Mouse (Mus musculus): Measurements from ENCODE around the gene Hvcn1. TPM values are rescaled to one million over a fixed set of nuclear protein-coding genes. Genes with fewer than 3 reads are reported as not detected.

The Hvcn1 gene
- polyA plus RNA-seq, 1 experiment from 2014 or later: 14.6 TPM

- Histone ChIP-seq H3K27ac (ENCODE audit: low read length) (no peak overlapping the region), H3K4me2 (replicated peaks; ENCODE audit: low read depth, low read length) (no peak overlapping the region), H3K9me3 (ENCODE audit: low read length) (no peaks in the 10 kb centered on the region), H3K36me3 (ENCODE audit: insufficient read depth, low read length) (0 out of 2 replicates have a peak, but pooled peaks cover 2% of the 10 kb centered on the region), H3K4me1 (ENCODE audit: insufficient read depth, low read length) (peaks cover 31% of the 10 kb centered on the region), H3K4me3 (ENCODE audit: low read length) (no peak overlapping the region), H3K9ac (replicated peaks; ENCODE audit: low read length) (no peak overlapping the region; the same call in 1 of the 2 replicates), H3K27me3 (ENCODE audit: insufficient read depth, low read length) (no peaks in the 10 kb centered on the region)
- no peak for ATAC-seq (ENCODE audit: low FRiP score, low TSS enrichment)
- WGBS: 88% methylated on average over 12 of the region's 12 CpGs
Measured at GRCm38 (mm10) chr5:122218109-122218905, 11.7 kb downstream of the Hvcn1 start.

- no peak overlapping the region for H3K4me2 ChIP-seq (replicated peaks; ENCODE audit: low read depth, low read length)
- H3K36me3 ChIP-seq (ENCODE audit: insufficient read depth, low read length): 0 out of 2 replicates have a peak, but pooled peaks cover 2% of the 10 kb centered on the region
- peaks cover 31% of the 10 kb centered on the region for H3K4me1 ChIP-seq (ENCODE audit: insufficient read depth, low read length)
- no peak for ATAC-seq (ENCODE audit: low FRiP score, low TSS enrichment)
- H3K9ac ChIP-seq (replicated peaks; ENCODE audit: low read length): no peak overlapping the region; the same call in 1 of the 2 replicates
- 70% methylated on average over 7 of the region's 7 CpGs for WGBS
- H3K27ac ChIP-seq (ENCODE audit: low read length): no peak overlapping the region
- H3K27me3 ChIP-seq (ENCODE audit: insufficient read depth, low read length): no peaks in the 10 kb centered on the region
- H3K9me3 ChIP-seq (ENCODE audit: low read length): no peaks in the 10 kb centered on the region
- no peak overlapping the region for H3K4me3 ChIP-seq (ENCODE audit: low read length)
Measured at GRCm38 (mm10) chr5:122218928-122219327, 12.3 kb downstream of the Hvcn1 start.

GRCm38 (mm10) chr5:122219655-122220629 is 13.3 kb downstream of the Hvcn1 start:
- Histone ChIP-seq H3K27me3 (ENCODE audit: insufficient read depth, low read length) (no peaks in the 10 kb centered on the region), H3K36me3 (ENCODE audit: insufficient read depth, low read length) (0 out of 2 replicates have a peak, but pooled peaks cover 2% of the 10 kb centered on the region), H3K9ac (replicated peaks; ENCODE audit: low read length) (peak overlapping the region; percentile 15; the same call in 1 of the 2 replicates), H3K9me3 (ENCODE audit: low read length) (no peaks in the 10 kb centered on the region), H3K4me1 (ENCODE audit: insufficient read depth, low read length) (peaks cover 35% of the 10 kb centered on the region), H3K27ac (ENCODE audit: low read length) (peak overlapping the region; percentile 41), H3K4me2 (replicated peaks; ENCODE audit: low read depth, low read length) (no peak overlapping the region), H3K4me3 (ENCODE audit: low read length) (no peak overlapping the region)
- 34% methylated on average over 18 of the region's 18 CpGs for WGBS
- peak; percentile 83 for ATAC-seq (ENCODE audit: low FRiP score, low TSS enrichment)

GRCm38 (mm10) chr5:122221085-122221484 is 14.5 kb downstream of the Hvcn1 start:
- no peak overlapping the region for H3K9ac ChIP-seq (replicated peaks; ENCODE audit: low read length)
- H3K9me3 ChIP-seq (ENCODE audit: low read length): no peaks in the 10 kb centered on the region
- 0 out of 2 replicates have a peak, but pooled peaks cover 2% of the 10 kb centered on the region for H3K36me3 ChIP-seq (ENCODE audit: insufficient read depth, low read length)
- 92% methylated on average over 4 of the region's 4 CpGs for WGBS
- no peak overlapping the region for H3K4me3 ChIP-seq (ENCODE audit: low read length)
- no peak overlapping the region for H3K4me2 ChIP-seq (replicated peaks; ENCODE audit: low read depth, low read length)
- H3K27ac ChIP-seq (ENCODE audit: low read length): peak overlapping the region; percentile 41
- no peaks in the 10 kb centered on the region for H3K27me3 ChIP-seq (ENCODE audit: insufficient read depth, low read length)
- no peak for ATAC-seq (ENCODE audit: low FRiP score, low TSS enrichment)
- peaks cover 35% of the 10 kb centered on the region for H3K4me1 ChIP-seq (ENCODE audit: insufficient read depth, low read length)

- WGBS: 90% methylated on average over 2 of the region's 2 CpGs
- peaks cover 7% of the 10 kb centered on the region for H3K36me3 ChIP-seq (ENCODE audit: insufficient read depth, low read length)
- no peak for ATAC-seq (ENCODE audit: low FRiP score, low TSS enrichment)
- H3K4me3 ChIP-seq (ENCODE audit: low read length): no peak overlapping the region
- H3K9ac ChIP-seq (replicated peaks; ENCODE audit: low read length): no peak overlapping the region
- peaks cover 31% of the 10 kb centered on the region for H3K4me1 ChIP-seq (ENCODE audit: insufficient read depth, low read length)
- H3K27me3 ChIP-seq (ENCODE audit: insufficient read depth, low read length): no peaks in the 10 kb centered on the region
- peaks cover 7% of the 10 kb centered on the region; the same call in 1 of the 2 replicates for H3K9me3 ChIP-seq (ENCODE audit: low read length)
- no peak overlapping the region for H3K27ac ChIP-seq (ENCODE audit: low read length)
- H3K4me2 ChIP-seq (replicated peaks; ENCODE audit: low read depth, low read length): no peak overlapping the region
Measured at GRCm38 (mm10) chr5:122224291-122224690, 17.7 kb downstream of the Hvcn1 start.

- ATAC-seq (ENCODE audit: low FRiP score, low TSS enrichment): no peak
- Histone ChIP-seq H3K4me1 (ENCODE audit: insufficient read depth, low read length) (0 out of 2 replicates have a peak, but pooled peaks cover 3% of the 10 kb centered on the region), H3K27me3 (ENCODE audit: insufficient read depth, low read length) (no peaks in the 10 kb centered on the region), H3K36me3 (ENCODE audit: insufficient read depth, low read length) (peaks cover 7% of the 10 kb centered on the region), H3K9me3 (ENCODE audit: low read length) (peaks cover 7% of the 10 kb centered on the region; the same call in 1 of the 2 replicates), H3K4me2 (replicated peaks; ENCODE audit: low read depth, low read length) (no peak overlapping the region), H3K27ac (ENCODE audit: low read length) (no peak overlapping the region), H3K9ac (replicated peaks; ENCODE audit: low read length) (no peak overlapping the region), H3K4me3 (ENCODE audit: low read length) (no peak overlapping the region)
- 67% methylated on average over 3 of the region's 3 CpGs for WGBS
Measured at GRCm38 (mm10) chr5:122228271-122228765, 21.7 kb downstream of the Hvcn1 start.

- 58% methylated on average over 3 of the region's 4 CpGs for WGBS
- no peak for ATAC-seq (ENCODE audit: low FRiP score, low TSS enrichment)
- Histone ChIP-seq H3K27me3 (ENCODE audit: insufficient read depth, low read length) (no peaks in the 10 kb centered on the region), H3K4me3 (ENCODE audit: low read length) (no peak overlapping the region), H3K9me3 (ENCODE audit: low read length) (peaks cover 7% of the 10 kb centered on the region; the same call in 1 of the 2 replicates), H3K4me2 (replicated peaks; ENCODE audit: low read depth, low read length) (no peak overlapping the region), H3K4me1 (ENCODE audit: insufficient read depth, low read length) (peaks cover 3% of the 10 kb centered on the region; the same call in 1 of the 2 replicates), H3K9ac (replicated peaks; ENCODE audit: low read length) (no peak overlapping the region), H3K27ac (ENCODE audit: low read length) (no peak overlapping the region), H3K36me3 (ENCODE audit: insufficient read depth, low read length) (peaks cover 7% of the 10 kb centered on the region)
Measured at GRCm38 (mm10) chr5:122228772-122229171, 22.2 kb downstream of the Hvcn1 start.

GRCm38 (mm10) chr5:122230816-122231215 is 24.2 kb downstream of the Hvcn1 start:
- peaks cover 7% of the 10 kb centered on the region for H3K36me3 ChIP-seq (ENCODE audit: insufficient read depth, low read length)
- H3K27me3 ChIP-seq (ENCODE audit: insufficient read depth, low read length): no peaks in the 10 kb centered on the region
- H3K27ac ChIP-seq (ENCODE audit: low read length): no peak overlapping the region
- WGBS: 89% methylated on average over 4 of the region's 4 CpGs
- no peak overlapping the region for H3K4me3 ChIP-seq (ENCODE audit: low read length)
- H3K9ac ChIP-seq (replicated peaks; ENCODE audit: low read length): no peak overlapping the region
- no peak for ATAC-seq (ENCODE audit: low FRiP score, low TSS enrichment)
- H3K4me1 ChIP-seq (ENCODE audit: insufficient read depth, low read length): no peaks in the 10 kb centered on the region; the same call in 1 of the 2 replicates
- H3K4me2 ChIP-seq (replicated peaks; ENCODE audit: low read depth, low read length): no peak overlapping the region
- peaks cover 7% of the 10 kb centered on the region; the same call in 1 of the 2 replicates for H3K9me3 ChIP-seq (ENCODE audit: low read length)

GRCm38 (mm10) chr5:122231431-122231830 is 24.8 kb downstream of the Hvcn1 start:
- H3K36me3 ChIP-seq (ENCODE audit: insufficient read depth, low read length): peaks cover 7% of the 10 kb centered on the region
- no peak overlapping the region for H3K4me3 ChIP-seq (ENCODE audit: low read length)
- peaks cover 7% of the 10 kb centered on the region; the same call in 1 of the 2 replicates for H3K9me3 ChIP-seq (ENCODE audit: low read length)
- H3K4me1 ChIP-seq (ENCODE audit: insufficient read depth, low read length): no peaks in the 10 kb centered on the region; the same call in 1 of the 2 replicates
- no peak overlapping the region for H3K9ac ChIP-seq (replicated peaks; ENCODE audit: low read length)
- H3K4me2 ChIP-seq (replicated peaks; ENCODE audit: low read depth, low read length): no peak overlapping the region
- 74% methylated on average over 6 of the region's 6 CpGs for WGBS
- no peak overlapping the region for H3K27ac ChIP-seq (ENCODE audit: low read length)
- H3K27me3 ChIP-seq (ENCODE audit: insufficient read depth, low read length): no peaks in the 10 kb centered on the region
- ATAC-seq (ENCODE audit: low FRiP score, low TSS enrichment): no peak
